Mouse (Mus musculus): ENCODE results near the gene Ints3. TPM values are rescaled to one million over a fixed set of nuclear protein-coding genes. Genes with fewer than 3 reads are reported as not detected.

Ints3 gene
- total RNA-seq, 4 experiments from 2014 or later: 56.4 to 85.0 (median 73.0) TPM

DNA sequence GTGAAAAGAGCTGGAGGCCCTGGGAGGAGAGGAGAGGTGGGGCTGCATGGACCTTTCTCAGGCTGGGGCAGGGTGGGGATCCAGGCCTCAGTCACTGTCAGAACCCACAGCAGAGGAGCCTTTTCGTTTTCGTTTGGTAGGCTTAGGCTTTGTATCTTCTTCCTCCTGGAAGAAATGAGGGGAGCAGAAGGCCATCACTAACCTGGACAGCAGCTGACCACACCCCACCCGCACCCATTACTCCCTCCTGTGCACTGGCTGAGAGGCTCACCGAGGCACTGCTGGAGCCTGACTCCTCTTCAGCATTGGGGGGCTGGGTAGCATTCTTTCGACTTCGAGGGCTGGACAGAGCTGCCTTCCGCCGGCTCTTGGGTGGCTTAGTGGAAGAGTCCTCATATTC, 41.5 kb downstream of the Ints3 start:
- no peak for DNase-seq (ENCODE audit: low spot score in 2 of 2)

DNA sequence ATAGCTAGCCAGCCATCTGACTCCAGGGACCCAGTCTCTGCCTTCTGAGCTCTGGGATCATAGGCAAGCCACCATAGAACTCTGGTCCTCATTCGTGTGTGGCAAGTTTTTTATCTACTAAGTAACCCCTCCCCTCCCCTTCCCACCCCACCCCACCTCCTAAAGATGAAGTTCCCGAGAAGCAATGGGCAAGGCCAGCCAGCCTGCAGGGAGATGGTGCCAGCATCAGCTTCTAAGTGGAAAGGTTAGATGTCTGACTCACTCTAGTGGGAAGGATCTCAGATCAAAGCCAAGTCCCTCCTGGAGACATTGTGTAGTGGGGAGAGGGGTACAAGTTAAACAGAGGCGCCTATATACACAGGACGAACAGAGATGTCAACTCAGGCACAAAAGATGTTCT, 42.4 kb downstream of the Ints3 start:
- no peak for DNase-seq (ENCODE audit: low spot score in 2 of 2)

DNA sequence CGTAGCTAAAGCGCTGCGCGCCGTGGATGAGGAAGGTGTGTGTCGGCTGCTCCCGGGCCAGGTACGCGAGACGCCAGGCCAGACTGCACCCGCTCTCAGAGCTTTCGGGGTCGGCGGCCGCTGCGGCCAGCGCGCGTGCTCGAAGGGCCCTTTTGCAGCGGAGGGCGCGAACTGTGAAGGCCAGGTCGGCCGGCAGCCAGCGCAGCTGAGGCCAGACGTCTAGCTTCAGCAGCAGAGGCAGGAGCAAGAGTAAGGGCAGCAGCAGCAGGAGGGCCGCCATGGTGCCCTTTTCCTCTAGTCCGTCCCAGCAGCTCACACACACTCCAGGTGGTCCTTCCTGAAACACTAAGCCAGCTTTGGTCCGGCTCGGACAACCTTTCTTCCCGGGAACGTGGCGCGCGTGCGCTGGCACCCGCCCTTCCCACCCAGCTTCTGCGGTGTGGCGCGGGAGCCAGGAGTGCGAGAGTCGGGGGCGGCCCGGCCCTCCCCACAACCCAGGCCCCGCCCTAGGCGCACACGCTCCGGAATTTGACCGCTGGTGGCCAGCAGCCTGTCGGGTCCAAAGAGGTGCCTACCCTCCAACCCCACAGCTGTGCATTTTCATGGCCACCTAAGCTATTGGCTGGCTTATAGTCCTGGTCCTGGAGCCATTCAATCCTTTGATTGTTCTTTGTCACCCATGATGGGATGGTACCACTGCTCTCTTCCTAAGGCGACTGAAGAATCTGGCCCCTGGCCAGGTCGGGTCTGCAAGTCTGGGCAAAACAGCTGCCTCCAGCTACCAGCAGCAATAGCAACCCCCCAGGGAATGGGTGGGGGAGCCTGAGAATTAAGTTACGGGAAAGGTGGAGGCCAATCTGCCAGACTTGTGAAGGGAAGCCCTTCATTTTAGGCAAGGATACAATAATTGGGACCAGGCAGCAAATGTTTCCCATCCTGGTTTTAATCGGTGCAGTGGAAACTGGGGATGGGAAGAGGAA, 43.6 kb downstream of the Ints3 start, which contains the start of gene Slc27a3:
Gene Slc27a3, minus strand, starts transcription at position 428 of the 980 bp plus-strand sequence.
- DNase-seq (ENCODE audit: low spot score in 2 of 2): peak in 1 of 2 experiments; percentile 30

DNA sequence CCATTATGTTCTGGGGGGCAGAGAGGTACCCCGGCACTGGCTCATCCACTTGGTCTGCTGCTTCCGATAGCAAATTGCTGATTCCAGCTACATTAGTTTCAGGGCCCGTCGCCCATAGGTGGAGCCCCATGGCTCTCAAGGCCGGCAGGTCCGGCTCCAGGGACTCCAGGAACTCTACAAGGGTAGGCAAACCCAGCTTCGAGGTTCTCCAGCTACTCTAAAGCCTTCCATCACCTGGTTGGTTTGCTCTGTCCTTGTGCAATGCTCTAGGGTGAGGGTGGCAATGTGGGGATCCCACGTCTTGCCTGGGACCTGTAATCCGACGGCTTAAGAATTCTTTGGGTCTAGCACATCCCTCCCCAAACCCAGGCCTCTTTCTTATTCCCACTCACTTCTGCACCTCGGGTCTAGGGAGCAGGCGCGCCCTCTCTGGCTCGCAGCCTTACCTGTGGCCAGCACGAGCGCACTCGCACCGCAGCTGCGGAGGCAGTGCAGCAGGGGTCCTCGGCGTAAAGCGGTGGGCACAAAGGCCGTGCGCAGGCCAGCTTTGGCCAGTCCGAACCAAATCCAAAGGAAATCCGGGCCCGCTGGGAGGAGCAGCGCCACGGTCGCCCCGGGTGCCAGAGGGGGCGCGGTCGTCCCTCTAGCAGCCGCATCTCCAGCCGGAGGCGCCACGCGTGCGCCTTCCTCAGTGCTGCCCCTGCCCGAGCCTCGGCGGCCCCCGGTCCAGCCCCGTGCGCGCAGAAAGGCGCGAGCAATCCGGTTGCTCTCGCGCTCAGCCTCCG, 44.5 kb downstream of the Ints3 start:
- no peak for DNase-seq (ENCODE audit: low spot score in 2 of 2)

DNA sequence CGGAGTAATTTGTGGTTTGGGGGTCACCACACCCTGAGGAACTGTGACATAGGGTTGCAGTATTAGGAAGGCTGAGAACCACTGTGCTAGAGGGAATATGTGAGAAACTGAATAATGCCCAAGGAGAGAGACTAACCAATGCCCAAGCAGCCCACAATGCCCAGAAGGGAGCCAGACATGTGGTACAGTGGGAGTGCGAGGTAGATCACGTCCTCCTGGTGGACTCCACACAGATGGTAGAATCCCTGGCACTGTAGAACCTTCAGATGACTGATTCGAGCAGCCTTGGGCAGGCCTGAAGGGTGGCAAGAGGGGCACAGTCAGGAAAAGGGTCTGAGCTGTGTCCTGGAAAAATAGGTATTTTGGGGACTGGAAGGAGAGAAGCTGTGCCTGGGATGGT, 45.2 kb downstream of the Ints3 start:
- no peak for DNase-seq (ENCODE audit: low spot score in 2 of 2)

DNA sequence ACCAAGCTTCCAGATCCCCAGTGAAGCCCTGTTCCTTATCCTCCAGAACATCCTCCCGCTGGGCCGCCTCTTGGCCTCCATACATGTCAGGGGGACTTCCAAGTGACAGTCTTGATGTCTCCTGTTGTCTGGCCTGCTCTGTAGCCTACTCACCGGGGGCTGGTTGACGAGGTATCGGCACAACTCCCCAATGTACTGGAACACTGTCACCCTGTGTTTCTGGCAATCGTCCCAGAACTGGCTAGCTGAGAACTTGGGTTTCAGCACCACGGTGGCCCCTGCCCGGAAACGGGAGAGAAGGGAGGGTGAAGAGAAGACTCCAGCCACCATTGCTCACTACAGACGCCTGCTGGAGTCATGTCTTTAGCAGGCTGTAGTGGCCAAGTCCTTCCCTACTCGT, 45.9 kb downstream of the Ints3 start:
- DNase-seq (ENCODE audit: low spot score in 2 of 2): peak; percentile 48 to 55

DNA sequence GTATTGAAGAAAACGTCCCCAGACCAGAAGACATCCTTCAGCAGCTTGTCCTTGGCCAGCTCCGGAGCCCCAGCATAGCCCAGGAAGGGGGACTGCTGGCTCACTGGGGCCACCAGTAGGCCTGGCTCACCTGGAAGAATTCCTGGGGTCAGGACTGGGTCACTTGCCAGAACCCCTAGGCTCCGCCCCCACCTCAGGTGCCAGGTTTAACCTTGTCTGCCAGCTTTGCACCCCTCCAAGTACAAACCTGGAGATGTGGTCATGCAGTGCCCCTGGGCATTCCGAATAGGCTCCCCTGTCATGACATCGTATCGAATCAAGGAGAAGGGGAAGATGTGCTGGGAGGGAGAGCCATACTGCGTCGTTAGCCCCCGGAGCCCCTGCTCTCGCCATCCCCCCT, 46.6 kb downstream of the Ints3 start:
- no peak for DNase-seq (ENCODE audit: low spot score in 2 of 2)

DNA sequence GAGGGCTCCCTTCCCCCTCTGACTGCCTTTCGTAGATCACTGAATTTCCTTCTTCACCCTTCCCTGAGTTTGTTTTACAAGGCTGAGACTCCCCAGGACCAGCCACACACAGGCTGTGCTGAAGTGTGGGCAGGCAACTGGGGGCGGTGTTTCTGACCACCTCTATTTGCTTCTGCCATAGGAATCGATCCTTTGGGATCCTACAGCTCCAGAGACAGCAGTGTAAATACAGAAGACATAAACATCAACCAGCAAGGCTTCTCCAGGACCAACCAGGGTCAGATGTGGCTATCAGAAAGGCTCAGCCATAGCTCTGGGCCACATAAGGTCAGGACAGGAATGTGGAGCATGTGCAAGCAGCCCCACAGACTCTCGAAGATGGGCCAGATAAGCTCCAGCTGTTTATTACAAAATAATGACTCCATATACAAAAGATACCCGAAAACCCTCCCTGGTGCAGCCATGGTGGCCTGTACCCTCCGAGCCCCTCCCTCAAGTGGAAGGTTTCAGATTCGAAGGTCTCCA, 48.5 kb downstream of the Ints3 start:
- DNase-seq (ENCODE audit: low spot score in 2 of 2): no peak

DNA sequence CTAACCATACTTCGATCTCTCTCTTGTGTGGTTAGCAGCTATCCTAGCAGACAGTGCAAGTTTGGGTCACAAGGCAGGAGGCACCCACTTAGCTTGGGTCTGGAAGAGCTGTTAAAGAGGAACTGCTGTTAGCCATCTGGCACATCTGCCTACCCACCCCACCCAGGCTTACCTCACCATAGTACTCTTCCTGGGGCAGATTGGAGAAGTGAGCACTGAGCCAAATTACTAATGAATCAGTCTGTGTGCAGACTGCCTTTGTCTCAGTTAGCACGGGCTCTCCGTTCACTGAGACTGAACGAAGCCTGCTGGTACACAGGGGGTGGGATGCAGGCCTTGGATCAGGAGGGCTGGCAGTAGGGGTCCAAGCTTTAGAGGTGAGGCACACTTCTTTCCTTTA, 49.7 kb downstream of the Ints3 start:
- DNase-seq (ENCODE audit: low spot score in 2 of 2): peak; percentile 49 to 58

DNA sequence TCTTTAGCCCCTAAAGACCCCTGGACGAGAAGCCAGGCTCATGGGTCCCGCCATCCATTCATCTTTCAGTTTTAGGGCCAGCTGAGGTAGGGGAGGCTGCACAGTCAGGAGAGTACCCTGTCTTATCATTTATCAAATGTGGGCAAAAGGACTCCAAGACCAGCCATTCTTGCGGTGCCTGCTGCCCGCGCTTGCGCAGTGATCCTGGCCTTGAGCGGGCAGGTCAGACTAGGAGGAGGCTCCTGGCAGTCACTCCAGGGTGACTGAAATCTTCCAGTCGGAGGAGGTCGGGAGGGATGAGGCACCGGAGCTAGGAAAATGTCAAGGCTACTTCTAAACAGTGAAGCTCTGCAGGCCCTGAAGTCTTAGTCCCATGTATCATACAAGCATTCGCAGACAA, 51.7 kb downstream of the Ints3 start:
- DNase-seq (ENCODE audit: low spot score in 2 of 2): no peak

DNA sequence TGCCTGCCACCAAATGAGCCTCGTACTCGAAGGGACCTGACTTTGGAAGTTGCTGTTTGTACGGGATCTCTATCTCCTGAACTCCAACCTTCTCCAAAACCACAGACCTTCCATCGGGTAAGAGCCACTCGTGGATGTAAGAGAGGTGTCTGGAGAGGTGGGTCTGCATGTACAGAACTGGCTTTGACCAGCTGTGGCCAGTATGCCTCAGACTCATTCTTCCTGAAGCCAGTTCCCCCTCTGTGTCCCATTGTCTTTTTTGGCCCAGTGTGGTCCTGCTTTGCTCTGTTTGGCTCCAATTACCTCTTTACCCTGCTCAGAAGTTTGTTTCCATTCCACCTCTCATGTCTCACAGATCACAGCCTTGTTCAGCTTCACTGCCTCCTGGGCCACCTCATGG, 54.9 kb downstream of the Ints3 start:
- DNase-seq (ENCODE audit: low spot score in 2 of 2): no peak

DNA sequence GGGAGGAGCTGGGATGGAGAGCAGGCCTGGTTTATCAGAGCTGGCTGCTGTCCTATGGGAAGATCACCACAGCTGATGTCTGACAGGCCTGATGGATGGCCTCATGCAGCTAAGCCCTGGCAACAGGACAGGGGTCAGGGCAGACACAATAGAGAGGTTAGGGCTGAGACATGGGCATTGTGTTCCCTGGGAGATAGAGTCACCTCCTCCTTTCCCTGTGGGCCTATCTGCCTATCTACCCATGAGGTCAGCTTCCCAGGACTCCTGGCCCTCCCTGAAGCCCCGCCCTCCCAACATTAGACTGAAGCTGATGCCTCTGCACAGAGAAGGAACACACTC, 57.2 kb downstream of the Ints3 start:
- no peak for DNase-seq (ENCODE audit: low spot score in 2 of 2)

DNA sequence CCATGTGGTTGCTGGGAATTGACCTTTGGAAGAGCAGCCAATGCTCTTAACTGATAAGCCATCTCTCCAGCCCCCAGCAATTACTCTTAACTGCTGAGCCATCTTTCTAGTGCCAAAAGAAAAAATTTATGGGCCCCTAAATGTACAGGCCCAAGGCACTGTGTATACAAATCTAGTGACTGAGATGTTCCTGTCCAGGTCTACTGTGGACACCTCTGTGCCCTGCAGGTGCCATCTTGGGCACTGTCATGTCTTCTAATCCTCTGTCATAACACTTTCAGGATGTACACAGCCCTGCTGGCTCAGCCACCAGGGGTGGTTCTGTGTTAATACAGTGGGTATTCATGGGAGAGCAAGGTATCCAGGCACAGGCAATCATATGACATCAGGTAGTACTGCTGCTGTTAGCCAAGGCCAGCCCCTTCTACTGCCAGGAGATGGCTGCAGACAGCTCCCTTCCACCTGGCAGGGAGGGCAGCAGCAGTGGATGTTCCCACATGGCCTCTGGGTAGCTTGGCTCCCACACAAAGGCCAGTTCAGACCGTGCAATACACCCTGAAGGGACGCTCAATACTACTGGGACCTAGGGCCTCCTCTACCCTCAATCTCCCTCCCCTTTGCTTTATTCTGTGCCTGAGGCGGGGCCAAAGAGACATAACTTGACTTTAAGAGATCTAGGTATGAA, 57.7 kb downstream of the Ints3 start:
- no peak for DNase-seq (ENCODE audit: low spot score in 2 of 2)

DNA sequence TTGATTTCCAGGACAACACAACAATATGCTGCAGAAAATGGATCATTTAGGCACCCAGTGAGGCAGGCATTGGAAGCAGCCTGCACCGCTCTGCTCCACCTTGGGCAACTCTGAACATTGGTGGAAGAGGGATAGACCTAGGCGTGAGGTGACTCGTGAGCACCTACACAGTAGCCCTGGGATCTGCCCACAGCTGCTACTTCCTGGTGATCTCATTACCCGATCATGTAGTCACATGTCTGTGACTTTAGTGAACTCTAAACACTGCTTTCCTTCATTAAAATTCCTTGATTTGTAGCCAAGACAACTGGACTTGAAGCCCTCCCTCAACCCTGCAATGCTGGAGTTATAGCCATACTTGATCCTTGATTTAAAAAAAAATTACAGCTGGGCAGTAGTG, 59.1 kb downstream of the Ints3 start:
- no peak for DNase-seq (ENCODE audit: low spot score in 2 of 2)

DNA sequence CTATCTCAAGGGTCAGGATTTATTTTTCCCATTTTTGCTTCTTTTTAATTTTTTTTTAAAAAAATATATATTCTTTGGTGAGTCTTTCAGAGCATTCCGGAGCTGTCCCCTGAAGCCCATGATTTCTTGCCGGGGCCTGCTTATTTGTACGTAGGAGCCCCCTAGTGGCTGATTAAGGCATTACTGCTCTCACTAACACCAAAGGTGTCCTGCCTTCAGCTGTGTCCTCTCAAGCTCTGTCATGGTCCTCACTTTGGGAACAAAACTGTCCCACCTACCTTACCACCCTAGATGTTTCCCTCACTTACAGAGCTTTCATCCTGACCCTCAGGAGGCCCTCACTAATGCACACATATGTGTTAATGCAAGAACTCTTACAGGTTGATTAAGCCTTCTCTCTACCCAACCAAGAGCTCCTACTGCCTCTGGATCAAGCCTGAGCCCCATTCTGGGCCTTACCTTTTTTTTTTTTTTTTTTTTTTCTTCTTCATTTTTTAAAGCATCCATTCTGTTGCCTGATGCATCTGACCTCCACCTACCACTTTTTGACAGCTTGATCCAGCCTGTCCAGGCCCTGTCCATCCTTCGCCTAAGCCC, 59.9 kb downstream of the Ints3 start:
- DNase-seq (ENCODE audit: low spot score in 2 of 2): peak; percentile 67 to 86

DNA sequence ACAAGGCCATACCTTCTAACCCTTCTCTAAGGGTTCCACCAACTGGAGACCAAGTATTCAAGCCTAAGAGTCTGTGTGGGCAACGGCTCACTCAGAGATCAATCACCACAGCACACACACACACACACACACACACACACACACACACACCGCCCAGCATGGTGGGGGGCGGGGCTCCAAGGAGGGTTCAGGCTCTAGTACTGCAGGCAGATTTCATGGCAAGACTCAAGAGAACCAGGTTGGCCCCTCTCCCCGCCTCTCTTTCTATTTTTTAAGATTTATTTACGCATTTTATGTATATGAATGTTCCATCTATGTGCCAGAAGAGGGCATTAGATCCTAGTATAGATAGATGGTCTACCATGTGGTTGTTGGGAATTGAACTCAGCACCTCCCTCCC, 60.6 kb downstream of the Ints3 start:
- DNase-seq (ENCODE audit: low spot score in 2 of 2): no peak

DNA sequence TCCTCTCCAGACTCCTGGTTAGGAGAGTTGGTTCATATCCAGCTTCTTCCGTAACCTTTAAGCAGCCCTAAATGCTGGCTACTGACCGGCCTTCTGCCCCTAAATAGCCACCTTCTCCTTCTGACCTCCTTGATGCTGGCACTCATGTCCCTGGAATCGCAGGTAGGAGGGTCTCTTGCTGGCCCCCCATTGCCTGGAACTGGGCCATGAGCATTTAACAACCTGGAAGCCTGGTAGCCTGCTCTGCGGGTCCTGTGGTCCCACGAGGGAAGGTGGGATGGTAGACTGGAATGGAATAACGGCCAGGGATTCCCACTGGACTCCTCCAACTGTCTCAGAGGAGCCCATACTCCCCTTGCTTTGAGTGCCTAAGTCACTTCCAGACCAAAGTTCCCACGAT, 61.6 kb downstream of the Ints3 start:
- no peak for DNase-seq (ENCODE audit: low spot score in 2 of 2)

DNA sequence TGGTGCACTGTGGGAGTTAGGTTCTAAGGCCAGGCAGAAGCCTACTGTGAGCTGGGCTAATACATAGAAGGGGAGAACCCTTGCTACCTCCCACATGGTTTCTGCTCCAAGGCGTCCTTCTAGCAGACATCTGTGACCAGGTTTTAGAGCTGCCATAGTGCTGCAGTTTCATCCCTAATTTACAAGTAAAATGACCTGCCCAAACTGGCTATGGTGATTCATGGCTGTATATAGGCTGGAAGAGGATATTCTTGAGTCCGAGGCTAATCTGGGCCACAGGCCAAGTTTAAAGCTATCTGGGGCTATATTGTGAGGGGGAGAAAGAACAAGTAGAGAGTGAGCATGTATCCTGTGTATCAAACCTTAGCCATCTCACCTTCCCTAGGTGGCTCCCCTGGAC, 64.4 kb downstream of the Ints3 start:
- no peak for DNase-seq (ENCODE audit: low spot score in 2 of 2)

DNA sequence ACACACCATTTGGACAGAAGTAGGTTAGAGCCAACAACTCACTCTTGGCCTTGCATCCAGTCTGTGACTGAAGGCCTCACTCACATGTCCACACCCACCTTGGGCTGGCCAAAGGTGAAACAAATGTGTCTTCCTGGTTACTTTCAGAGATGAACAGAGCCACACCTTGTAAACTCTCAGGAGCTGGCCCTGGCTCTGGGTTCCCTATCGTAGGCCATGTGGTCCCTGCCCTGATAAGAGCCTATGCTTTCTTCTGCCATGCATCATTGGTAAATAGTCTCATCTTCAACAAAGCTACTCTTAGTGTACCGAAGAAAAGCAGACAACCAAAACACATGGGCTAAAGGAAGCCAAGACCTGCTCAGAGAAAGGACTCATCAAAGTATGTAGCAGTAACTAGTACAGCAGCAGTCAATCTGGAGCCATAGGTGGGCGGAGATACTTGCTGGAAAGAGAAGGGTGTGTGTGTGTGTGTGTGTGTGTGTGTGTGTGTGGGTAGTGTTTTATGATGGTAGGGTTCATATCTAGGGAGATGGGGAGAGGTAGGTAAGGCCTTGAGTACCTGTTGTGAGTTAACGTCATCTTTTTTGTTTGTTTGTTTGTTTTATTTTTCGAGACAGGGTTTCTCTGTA, 66.3 kb downstream of the Ints3 start:
- no peak for DNase-seq (ENCODE audit: low spot score in 2 of 2)

DNA sequence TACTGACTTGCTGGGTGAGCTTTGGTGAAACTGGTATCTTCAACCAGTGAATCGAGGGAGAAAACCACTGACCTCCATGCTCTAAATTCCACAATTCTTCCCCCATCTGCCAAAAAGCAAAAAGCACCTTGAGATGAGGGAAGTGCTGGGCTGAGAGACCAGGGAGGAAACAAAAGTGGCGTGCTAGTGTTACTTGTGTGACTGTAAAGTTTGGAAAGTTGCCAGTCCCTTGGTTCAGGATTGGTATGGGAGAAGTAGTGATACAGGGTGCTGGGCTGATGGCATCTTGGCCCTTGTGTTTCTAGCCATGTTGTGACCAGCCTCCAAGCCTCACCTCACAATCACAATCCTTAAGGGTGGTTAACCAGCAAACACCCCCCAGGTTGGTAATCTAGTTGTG, 71.1 kb downstream of the Ints3 start:
- no peak for DNase-seq (ENCODE audit: low spot score in 2 of 2)

DNA sequence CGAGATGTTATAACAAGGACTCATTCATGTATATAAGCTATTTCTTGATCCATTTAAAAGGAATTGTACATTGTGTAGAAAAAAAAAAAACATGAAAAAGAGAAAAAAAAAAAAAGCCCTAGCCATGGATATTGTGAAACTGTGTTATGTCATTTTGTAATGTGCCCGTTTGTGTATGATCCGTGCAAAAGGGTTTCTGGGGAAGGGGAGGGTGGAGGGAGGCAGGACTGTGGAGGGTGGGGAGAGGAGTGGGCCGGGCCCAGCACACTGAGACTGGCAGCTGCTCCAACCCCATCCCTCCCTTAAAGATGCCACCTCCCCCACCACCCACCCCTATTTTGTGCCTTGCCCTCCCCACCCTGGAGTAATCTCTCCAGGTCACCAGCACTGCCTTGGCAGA, 71.9 kb downstream of the Ints3 start:
- no peak for DNase-seq (ENCODE audit: low spot score in 2 of 2)

Measured in layer of hippocampus, adult 8-10 months (tissue).